Mouse (Mus musculus): ENCODE measurements around the gene Syncrip. TPM values are rescaled to one million over a fixed set of nuclear protein-coding genes. Genes with fewer than 3 reads are reported as not detected.
"Not testable (repeated sequence)": the region's sequence is repeated elsewhere in the genome, so short reads cannot be mapped to it uniquely, and the experiment has no call there.

The Syncrip gene
- polyA plus RNA-seq (2014; fragmentation: Nextera tagmentation; extraction: Ambion mirVana): 50.8 and 60.3 TPM in 2 replicates

- WGBS: 1% methylated on average over 46 of the region's 68 CpGs
Measured at GRCm38 (mm10) chr9:88482230-88482828, at the start of gene Syncrip. TSS of gene Syncrip (minus strand) at chr9:88482574.

GRCm38 (mm10) chr9:88529979-88530580 lies 47.7 kb upstream of the Syncrip start:
- H3K9ac ChIP-seq (ENCODE audit: low read length): no peak overlapping the region
- no peaks in the 10 kb centered on the region for H3K9me3 ChIP-seq (ENCODE audit: control insufficient read depth, low read length)
- 69% methylated on average over 5 of the region's 5 CpGs for WGBS
- no peak for ATAC-seq (ENCODE audit: insufficient number of reproducible peaks, insufficient read depth, low FRiP score, low read depth)
- no peaks in the 10 kb centered on the region for H3K27me3 ChIP-seq (ENCODE audit: control insufficient read depth, insufficient read depth, low read length)
- H3K27ac ChIP-seq (replicated peaks in 1 of 2; ENCODE audit: control insufficient read depth in 1 of 2, insufficient read depth in 1 of 2, low read depth in 2 of 2, low read length in 2 of 2): no peak overlapping the region
- no peaks in the 10 kb centered on the region for H3K36me3 ChIP-seq (ENCODE audit: control insufficient read depth, insufficient read depth, low read length)
- no peaks in the 10 kb centered on the region for H3K4me1 ChIP-seq (ENCODE audit: control insufficient read depth in 2 of 2, insufficient read depth in 2 of 2, low read length in 2 of 2)
- H3K4me3 ChIP-seq (ENCODE audit: control insufficient read depth in 1 of 2, insufficient read depth in 1 of 2, low read depth in 1 of 2, low read length in 2 of 2): no peak overlapping the region
- no peak overlapping the region for H3K4me2 ChIP-seq (ENCODE audit: low read length)

More at GRCm38 (mm10) chr9:88482230-88482828, at the start of gene Syncrip:
- ATAC-seq (ENCODE audit: insufficient number of reproducible peaks, insufficient read depth, low FRiP score, low read depth): peak; percentile 94
- Histone ChIP-seq H3K9ac (ENCODE audit: low read length) (peak within 1 kb of the TSS; percentile 99), H3K4me2 (ENCODE audit: low read length) (peak within 1 kb of the TSS; percentile 84), H3K4me1 (ENCODE audit: control insufficient read depth in 2 of 2, insufficient read depth in 2 of 2, low read length in 2 of 2) (peaks cover 8 to 24% of the 10 kb centered on the region in 2 experiments), H3K4me3 (ENCODE audit: control insufficient read depth in 1 of 2, insufficient read depth in 1 of 2, low read depth in 1 of 2, low read length in 2 of 2) (peak within 1 kb of the TSS; percentile 92 to 99), H3K36me3 (ENCODE audit: control insufficient read depth, insufficient read depth, low read length) (peaks cover 30% of the 10 kb centered on the region), H3K27ac (replicated peaks in 1 of 2; ENCODE audit: control insufficient read depth in 1 of 2, insufficient read depth in 1 of 2, low read depth in 2 of 2, low read length in 2 of 2) (peak within 1 kb of the TSS; percentile 100)
- H3K27me3 ChIP-seq (ENCODE audit: control insufficient read depth, insufficient read depth, low read length); H3K9me3 ChIP-seq (ENCODE audit: control insufficient read depth, low read length): not testable (repeated sequence)

GRCm38 (mm10) chr9:88529571-88529970 lies 47.2 kb upstream of the Syncrip start:
- Histone ChIP-seq H3K4me2 (ENCODE audit: low read length) (no peak overlapping the region), H3K27me3 (ENCODE audit: control insufficient read depth, insufficient read depth, low read length) (no peaks in the 10 kb centered on the region), H3K27ac (replicated peaks in 1 of 2; ENCODE audit: control insufficient read depth in 1 of 2, insufficient read depth in 1 of 2, low read depth in 2 of 2, low read length in 2 of 2) (no peak overlapping the region), H3K9me3 (ENCODE audit: control insufficient read depth, low read length) (no peaks in the 10 kb centered on the region), H3K36me3 (ENCODE audit: control insufficient read depth, insufficient read depth, low read length) (no peaks in the 10 kb centered on the region), H3K9ac (ENCODE audit: low read length) (no peak overlapping the region), H3K4me3 (ENCODE audit: control insufficient read depth in 1 of 2, insufficient read depth in 1 of 2, low read depth in 1 of 2, low read length in 2 of 2) (no peak overlapping the region), H3K4me1 (ENCODE audit: control insufficient read depth in 2 of 2, insufficient read depth in 2 of 2, low read length in 2 of 2) (no peaks in the 10 kb centered on the region)
- ATAC-seq (ENCODE audit: insufficient number of reproducible peaks, insufficient read depth, low FRiP score, low read depth): no peak
- WGBS: 82% methylated on average over 3 of the region's 3 CpGs

GRCm38 (mm10) chr9:88528736-88529135 lies 46.4 kb upstream of the Syncrip start:
- no peak for ATAC-seq (ENCODE audit: insufficient number of reproducible peaks, insufficient read depth, low FRiP score, low read depth)
- no peak overlapping the region for H3K4me3 ChIP-seq (ENCODE audit: control insufficient read depth in 1 of 2, insufficient read depth in 1 of 2, low read depth in 1 of 2, low read length in 2 of 2)
- WGBS: 84% methylated on average over 5 of the region's 5 CpGs
- no peak overlapping the region for H3K27ac ChIP-seq (replicated peaks in 1 of 2; ENCODE audit: control insufficient read depth in 1 of 2, insufficient read depth in 1 of 2, low read depth in 2 of 2, low read length in 2 of 2)
- H3K36me3 ChIP-seq (ENCODE audit: control insufficient read depth, insufficient read depth, low read length): no peaks in the 10 kb centered on the region
- no peaks in the 10 kb centered on the region for H3K27me3 ChIP-seq (ENCODE audit: control insufficient read depth, insufficient read depth, low read length)
- H3K9me3 ChIP-seq (ENCODE audit: control insufficient read depth, low read length): no peaks in the 10 kb centered on the region
- no peak overlapping the region for H3K4me2 ChIP-seq (ENCODE audit: low read length)
- no peaks in the 10 kb centered on the region for H3K4me1 ChIP-seq (ENCODE audit: control insufficient read depth in 2 of 2, insufficient read depth in 2 of 2, low read length in 2 of 2)
- H3K9ac ChIP-seq (ENCODE audit: low read length): no peak overlapping the region

DNA sequence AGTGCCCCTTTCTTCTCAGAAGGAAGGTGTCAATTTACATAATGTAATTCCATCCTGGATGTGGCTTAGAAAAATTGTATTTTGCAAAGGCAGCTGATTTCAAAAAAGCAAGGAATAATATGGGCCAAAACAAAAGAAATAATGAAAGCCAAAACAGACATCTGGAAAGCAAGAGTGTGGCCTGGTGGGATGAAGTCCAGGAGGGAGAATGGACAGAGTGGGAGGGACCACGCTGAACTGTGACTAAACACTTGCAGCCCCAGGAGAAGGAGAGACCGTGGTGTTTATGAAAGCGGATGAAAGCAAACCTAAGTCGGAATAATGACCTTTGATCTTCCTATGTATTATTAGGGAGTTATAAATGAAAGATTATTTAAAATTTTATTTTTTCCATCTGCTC lies 45.6 kb upstream of the Syncrip start:
- no peak overlapping the region for H3K4me3 ChIP-seq (ENCODE audit: control insufficient read depth in 1 of 2, insufficient read depth in 1 of 2, low read depth in 1 of 2, low read length in 2 of 2)
- H3K9ac ChIP-seq (ENCODE audit: low read length): no peak overlapping the region
- no peaks in the 10 kb centered on the region for H3K9me3 ChIP-seq (ENCODE audit: control insufficient read depth, low read length)
- H3K4me1 ChIP-seq (ENCODE audit: control insufficient read depth in 2 of 2, insufficient read depth in 2 of 2, low read length in 2 of 2): peaks cover 0 to 5% of the 10 kb centered on the region in 2 experiments; a peak in 1 of 4 replicates
- no peaks in the 10 kb centered on the region for H3K27me3 ChIP-seq (ENCODE audit: control insufficient read depth, insufficient read depth, low read length)
- no peaks in the 10 kb centered on the region for H3K36me3 ChIP-seq (ENCODE audit: control insufficient read depth, insufficient read depth, low read length)
- H3K27ac ChIP-seq (replicated peaks in 1 of 2; ENCODE audit: control insufficient read depth in 1 of 2, insufficient read depth in 1 of 2, low read depth in 2 of 2, low read length in 2 of 2): no peak overlapping the region
- WGBS: 88% methylated on average over 4 of the region's 4 CpGs
- H3K4me2 ChIP-seq (ENCODE audit: low read length): no peak overlapping the region
- no peak for ATAC-seq (ENCODE audit: insufficient number of reproducible peaks, insufficient read depth, low FRiP score, low read depth)

DNA sequence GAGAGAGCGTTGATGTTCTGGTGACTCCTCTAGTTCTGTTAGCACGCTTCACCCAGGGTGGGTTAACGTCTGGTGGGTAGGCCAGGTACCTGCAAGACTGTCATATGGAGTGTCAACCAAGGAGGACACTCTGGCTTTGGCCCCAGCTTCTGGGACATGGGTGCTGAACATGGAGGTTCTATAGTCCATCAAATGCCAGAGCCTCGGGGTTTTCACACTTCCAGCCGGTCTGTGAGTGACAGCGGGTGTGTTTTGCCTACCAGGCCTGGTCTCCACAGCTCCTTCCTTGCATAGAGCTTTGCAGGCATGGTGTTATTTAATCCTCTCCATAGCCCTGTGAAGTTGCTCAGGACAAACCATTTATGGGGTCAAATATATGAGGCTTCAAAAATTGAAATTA lies 43.0 kb upstream of the Syncrip start:
- H3K27me3 ChIP-seq (ENCODE audit: control insufficient read depth, insufficient read depth, low read length): no peaks in the 10 kb centered on the region
- 91% methylated on average over 6 of the region's 6 CpGs for WGBS
- no peak overlapping the region for H3K4me3 ChIP-seq (ENCODE audit: control insufficient read depth in 1 of 2, insufficient read depth in 1 of 2, low read depth in 1 of 2, low read length in 2 of 2)
- H3K9ac ChIP-seq (ENCODE audit: low read length): no peak overlapping the region
- H3K9me3 ChIP-seq (ENCODE audit: control insufficient read depth, low read length): no peaks in the 10 kb centered on the region
- peaks cover 0 to 14% of the 10 kb centered on the region in 2 experiments; a peak in 3 of 4 replicates for H3K4me1 ChIP-seq (ENCODE audit: control insufficient read depth in 2 of 2, insufficient read depth in 2 of 2, low read length in 2 of 2)
- H3K27ac ChIP-seq (replicated peaks in 1 of 2; ENCODE audit: control insufficient read depth in 1 of 2, insufficient read depth in 1 of 2, low read depth in 2 of 2, low read length in 2 of 2): no peak overlapping the region
- no peak overlapping the region for H3K4me2 ChIP-seq (ENCODE audit: low read length)
- no peak for ATAC-seq (ENCODE audit: insufficient number of reproducible peaks, insufficient read depth, low FRiP score, low read depth)
- peaks cover 14% of the 10 kb centered on the region for H3K36me3 ChIP-seq (ENCODE audit: control insufficient read depth, insufficient read depth, low read length)

DNA sequence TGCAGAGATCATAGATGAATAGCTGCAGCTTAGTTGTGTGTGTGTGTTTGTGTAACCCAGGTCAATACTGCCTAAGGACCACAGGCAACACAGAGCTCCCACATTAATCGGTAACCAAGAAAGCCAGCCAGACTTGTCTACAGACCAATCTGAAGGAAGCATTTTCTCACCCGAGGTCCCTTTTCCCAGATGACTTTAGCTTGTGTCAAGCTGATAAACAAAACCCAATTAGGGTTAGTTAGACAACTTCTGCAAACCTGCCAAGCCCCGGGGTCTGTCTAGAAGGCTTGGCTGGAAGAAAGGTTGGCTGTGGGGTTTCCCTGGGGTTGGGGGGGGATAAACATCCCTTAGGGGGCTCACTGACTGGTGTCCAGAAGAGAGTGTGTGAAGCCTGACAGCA lies 42.4 kb upstream of the Syncrip start:
- H3K36me3 ChIP-seq (ENCODE audit: control insufficient read depth, insufficient read depth, low read length): peaks cover 20% of the 10 kb centered on the region
- no peak for ATAC-seq (ENCODE audit: insufficient number of reproducible peaks, insufficient read depth, low FRiP score, low read depth)
- no peaks in the 10 kb centered on the region for H3K9me3 ChIP-seq (ENCODE audit: control insufficient read depth, low read length)
- 72% methylated on average over 3 of the region's 3 CpGs for WGBS
- H3K27me3 ChIP-seq (ENCODE audit: control insufficient read depth, insufficient read depth, low read length): no peaks in the 10 kb centered on the region
- H3K4me3 ChIP-seq (ENCODE audit: control insufficient read depth in 1 of 2, insufficient read depth in 1 of 2, low read depth in 1 of 2, low read length in 2 of 2): no peak overlapping the region
- no peak overlapping the region for H3K9ac ChIP-seq (ENCODE audit: low read length)
- peaks cover 0 to 18% of the 10 kb centered on the region in 2 experiments; a peak in 3 of 4 replicates for H3K4me1 ChIP-seq (ENCODE audit: control insufficient read depth in 2 of 2, insufficient read depth in 2 of 2, low read length in 2 of 2)
- no peak overlapping the region for H3K27ac ChIP-seq (replicated peaks in 1 of 2; ENCODE audit: control insufficient read depth in 1 of 2, insufficient read depth in 1 of 2, low read depth in 2 of 2, low read length in 2 of 2)
- no peak overlapping the region for H3K4me2 ChIP-seq (ENCODE audit: low read length)

Measured in heart, embryonic 14.5 days (tissue).